ENCODE assay signal across 8 mouse cellular contexts in the genomic region with DNA sequence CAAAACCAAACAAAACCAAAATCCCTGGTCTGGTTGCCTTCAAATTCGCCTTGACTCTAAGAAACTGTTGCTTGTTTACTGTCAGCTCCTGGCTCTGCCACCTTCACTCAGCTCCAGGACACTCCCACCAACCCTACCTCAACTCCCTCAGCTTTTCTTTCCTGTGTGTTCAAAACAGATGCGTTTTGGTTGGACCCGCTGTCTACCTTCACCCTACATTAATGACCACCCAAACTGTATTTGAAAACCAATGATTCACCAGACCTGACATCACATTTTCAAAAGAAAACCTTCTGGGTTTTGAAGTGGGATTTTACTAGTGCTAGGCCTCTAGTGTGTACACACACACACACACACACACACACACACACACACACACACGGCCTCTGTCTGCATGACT. TPM values are rescaled to one million over a fixed set of nuclear protein-coding genes. Genes with fewer than 3 reads are reported as not detected.
DNase-seq lines count a peak whose midpoint lies in the region; ATAC-seq lines count a peak whose summit lies in the region.

No protein-coding gene starts in this region.

- H3K36me3 ChIP-seq in megakaryocyte, embryonic 14.5 days (replicated peaks; ENCODE audit: low read length) = peaks cover 54% of the 10 kb centered on the region
- H3K36me3 ChIP-seq in embryonic facial prominence, embryonic 13.5 days = peaks cover 23% of the 10 kb centered on the region
- peaks cover 3% of the 10 kb centered on the region; the same call in 1 of the 2 replicates for H3K36me3 ChIP-seq in intestine, embryonic 16.5 days (ENCODE audit: control insufficient read depth, insufficient read depth, low read length)
- peaks cover 11% of the 10 kb centered on the region; the same call in 1 of the 2 replicates for H3K36me3 ChIP-seq in neural tube, embryonic 15.5 days

- ATAC-seq in megakaryocyte, adult 5-6 weeks (ENCODE audit: poor library complexity, severe bottlenecking) = no peak
- ATAC-seq in embryonic facial prominence, embryonic 13.5 days (ENCODE audit: insufficient number of reproducible peaks, insufficient read depth, low FRiP score, low TSS enrichment, low read depth) = no peak
- no peak for ATAC-seq in intestine, embryonic 16.5 days
- ATAC-seq in neural tube, embryonic 15.5 days (ENCODE audit: low FRiP score) = no peak
- no peak for ATAC-seq in monocyte, adult 5-6 weeks (replicated peaks; ENCODE audit: insufficient number of reproducible peaks, low FRiP score, low TSS enrichment, poor library complexity, severe bottlenecking)

- H3K27ac ChIP-seq in embryonic facial prominence, embryonic 13.5 days = peak overlapping the region; percentile 91; the same call in 1 of the 2 replicates
- H3K27ac ChIP-seq in intestine, embryonic 16.5 days (ENCODE audit: low read length) = no peak overlapping the region
- H3K27ac ChIP-seq in neural tube, embryonic 15.5 days (replicated peaks) = peak overlapping the region; percentile 90; the same call in 1 of the 2 replicates

- H3K9ac ChIP-seq in embryonic facial prominence, embryonic 13.5 days = peak overlapping the region; percentile 97
- peak overlapping the region; percentile 97 for H3K9ac ChIP-seq in intestine, embryonic 16.5 days (ENCODE audit: low read depth, low read length)
- peak overlapping the region; percentile 96 for H3K9ac ChIP-seq in neural tube, embryonic 15.5 days (replicated peaks)

- H3K9me3 ChIP-seq in megakaryocyte, embryonic 14.5 days = no peaks in the 10 kb centered on the region
- no peaks in the 10 kb centered on the region for H3K9me3 ChIP-seq in embryonic facial prominence, embryonic 13.5 days
- H3K9me3 ChIP-seq in intestine, embryonic 16.5 days (ENCODE audit: control insufficient read depth, low read length) = no peaks in the 10 kb centered on the region
- H3K9me3 ChIP-seq in neural tube, embryonic 15.5 days (replicated peaks) = no peaks in the 10 kb centered on the region

- H3K27me3 ChIP-seq in megakaryocyte, embryonic 14.5 days (replicated peaks) = no peaks in the 10 kb centered on the region
- H3K27me3 ChIP-seq in embryonic facial prominence, embryonic 13.5 days = no peaks in the 10 kb centered on the region
- H3K27me3 ChIP-seq in intestine, embryonic 16.5 days (replicated peaks; ENCODE audit: control insufficient read depth, insufficient read depth, low read length) = no peaks in the 10 kb centered on the region
- H3K27me3 ChIP-seq in neural tube, embryonic 15.5 days (replicated peaks) = no peaks in the 10 kb centered on the region

- peak overlapping the region; percentile 86 for H3K4me2 ChIP-seq in embryonic facial prominence, embryonic 13.5 days
- H3K4me2 ChIP-seq in intestine, embryonic 16.5 days (ENCODE audit: low read depth, low read length) = peak overlapping the region; percentile 76
- H3K4me2 ChIP-seq in neural tube, embryonic 15.5 days = peak overlapping the region; percentile 85

- 14% methylated on average over 4 of the region's 4 CpGs for WGBS in embryonic facial prominence, embryonic 13.5 days
- WGBS in intestine, embryonic 16.5 days = 14% methylated on average over 4 of the region's 4 CpGs
- WGBS in neural tube, embryonic 15.5 days = 17% methylated on average over 4 of the region's 4 CpGs

- no peak for DNase-seq in adrenal gland, adult 18-20 months (ENCODE audit: low spot score in 2 of 2)
- no peak for DNase-seq in gastrocnemius, adult 8-10 months (ENCODE audit: low spot score in 2 of 2)

- peak overlapping the region; percentile 96 for H3K4me3 ChIP-seq in megakaryocyte, embryonic 14.5 days (replicated peaks)
- peak overlapping the region; percentile 100 for H3K4me3 ChIP-seq in embryonic facial prominence, embryonic 13.5 days
- peak overlapping the region; percentile 99 for H3K4me3 ChIP-seq in intestine, embryonic 16.5 days (ENCODE audit: low read length)
- peak overlapping the region; percentile 96 for H3K4me3 ChIP-seq in neural tube, embryonic 15.5 days (replicated peaks)

- H3K4me1 ChIP-seq in megakaryocyte, embryonic 14.5 days = peaks cover 41% of the 10 kb centered on the region
- peaks cover 24% of the 10 kb centered on the region for H3K4me1 ChIP-seq in embryonic facial prominence, embryonic 13.5 days
- peaks cover 16% of the 10 kb centered on the region for H3K4me1 ChIP-seq in intestine, embryonic 16.5 days (ENCODE audit: control insufficient read depth, insufficient read depth, low read length)
- H3K4me1 ChIP-seq in neural tube, embryonic 15.5 days = peaks cover 29% of the 10 kb centered on the region

RNA-seq across cellular contexts. Expression of gene Wdr26, which starts 1.7 kb away (rescaled TPM):
- 11.4 and 14.3 TPM in 2 replicates for polyA plus RNA-seq in megakaryocyte, embryonic 14.5 days (2012; ENCODE audit: insufficient read depth, low replicate concordance)
- total RNA-seq in megakaryocyte, adult 5-6 weeks (2015) = 257 and 258 TPM in 2 replicates
- 235 and 244 TPM in 2 replicates for total RNA-seq in megakaryocyte, adult 5-6 weeks (2017)
- 41.5 and 43.6 TPM in 2 replicates for polyA plus RNA-seq in embryonic facial prominence, embryonic 13.5 days (2015; fragmentation: Nextera tagmentation; extraction: Ambion mirVana)
- 22.4 and 25.5 TPM in 2 replicates for polyA plus RNA-seq in intestine, embryonic 16.5 days (2015; fragmentation: Nextera tagmentation; extraction: Ambion mirVana)
- polyA plus RNA-seq in neural tube, embryonic 15.5 days (2015; fragmentation: Nextera tagmentation; extraction: Ambion mirVana) = 32.1 and 33.8 TPM in 2 replicates
- total RNA-seq in monocyte, adult 5-6 weeks (2017) = 228 to 273 TPM (median 242 TPM) in 3 replicates
- 100 to 1,000 TPM; 117 to 139 TPM for total RNA-seq in adrenal gland, adult 18-20 months (2021)
- 100 to 1,000 TPM in 1 of 4 experiments, 10 to 100 TPM in 3; 91.5 to 100 (median 92.8) TPM for total RNA-seq in gastrocnemius, adult 8-10 months (2022)
